Mouse (Mus musculus) stomach, postnatal 0 days (tissue): Measurements from ENCODE around the gene Kirrel3.

Experiments used
- CTCF ChIP-seq: IDR thresholded peaks from 2 replicates; pipeline ENCODE4 v1.5.1; 2016; ENCODE audit warnings: antibody characterized with exemption, low read depth, mild to moderate bottlenecking, moderate library complexity
- EP300 ChIP-seq: optimal IDR thresholded peaks from 2 replicates; pipeline ENCODE3; 2016; ENCODE audit warnings: antibody characterized with exemption

DNA sequence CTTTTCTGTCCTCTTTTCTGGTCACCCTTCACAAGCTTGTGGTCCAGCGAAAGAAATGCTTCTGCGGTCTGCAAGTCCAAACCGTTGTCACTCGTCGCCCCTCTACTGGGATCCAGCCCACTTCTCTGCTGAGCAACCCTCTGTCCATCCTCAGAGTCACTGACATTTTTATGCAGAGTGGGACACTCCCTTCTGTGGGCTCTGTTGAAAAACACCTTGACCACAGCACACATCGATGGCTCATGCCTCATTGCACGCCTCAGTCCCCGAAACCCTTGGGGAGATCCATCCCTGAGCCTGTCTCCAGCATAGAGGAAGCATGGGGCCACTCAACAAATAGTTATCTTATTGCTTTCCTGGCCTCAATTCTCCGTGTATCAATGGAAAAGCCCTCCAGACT lies 73.4 kb downstream of the Kirrel3 start:
- TF ChIP-seq CTCF, result no peak
- TF ChIP-seq EP300, result no peak
